Mouse (Mus musculus): Measurements from ENCODE around the gene Taf12.

- TF ChIP-seq CTCF (IDR thresholded peaks at IDR 0.05; ENCODE audit: insufficient read depth, low read depth, low read length) (no peak), POLR2A (IDR thresholded peaks at IDR 0.05; ENCODE audit: insufficient read depth, low read depth, low read length) (no peak)
Observed at GRCm38 (mm10) chr4:132253128-132253527, 21.0 kb upstream of the Taf12 start.
